Mouse (Mus musculus) kidney, postnatal 25 days (tissue): ENCODE measurements at regions not wholly inside any gene's neighbourhood (a gene's known extent, or its start where the extent isn't known, plus 50 kb on each side); places are given as distances from the start of the nearest gene placed in this dataset.

ENCODE experiments used
- DNase-seq, 2 experiments: peaks; one replicate each; pipeline ENCODE4 v3.0.0; 2021; ENCODE audit warnings: mixed read lengths in 2 of 2

DNA sequence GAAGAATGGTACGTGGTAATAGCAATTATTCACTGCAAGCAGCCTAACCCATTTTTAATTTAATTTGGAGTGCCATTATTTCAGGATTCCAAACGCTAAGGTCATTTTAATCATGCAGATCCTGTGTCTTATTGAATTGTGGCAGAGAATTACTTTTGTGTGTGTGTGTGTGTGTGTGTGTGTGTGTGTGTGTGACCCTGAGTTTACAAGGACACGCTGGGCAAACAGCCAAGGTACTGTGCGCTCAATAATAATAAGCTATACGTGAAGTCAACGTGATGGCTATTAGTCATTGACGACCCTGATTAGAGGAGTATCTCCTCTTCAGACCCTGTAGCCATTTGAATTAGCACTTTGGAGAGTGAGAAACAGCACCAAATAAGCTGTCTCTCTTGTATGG is 144.1 kb downstream of the Klf7 start:
- no peak for DNase-seq

DNA sequence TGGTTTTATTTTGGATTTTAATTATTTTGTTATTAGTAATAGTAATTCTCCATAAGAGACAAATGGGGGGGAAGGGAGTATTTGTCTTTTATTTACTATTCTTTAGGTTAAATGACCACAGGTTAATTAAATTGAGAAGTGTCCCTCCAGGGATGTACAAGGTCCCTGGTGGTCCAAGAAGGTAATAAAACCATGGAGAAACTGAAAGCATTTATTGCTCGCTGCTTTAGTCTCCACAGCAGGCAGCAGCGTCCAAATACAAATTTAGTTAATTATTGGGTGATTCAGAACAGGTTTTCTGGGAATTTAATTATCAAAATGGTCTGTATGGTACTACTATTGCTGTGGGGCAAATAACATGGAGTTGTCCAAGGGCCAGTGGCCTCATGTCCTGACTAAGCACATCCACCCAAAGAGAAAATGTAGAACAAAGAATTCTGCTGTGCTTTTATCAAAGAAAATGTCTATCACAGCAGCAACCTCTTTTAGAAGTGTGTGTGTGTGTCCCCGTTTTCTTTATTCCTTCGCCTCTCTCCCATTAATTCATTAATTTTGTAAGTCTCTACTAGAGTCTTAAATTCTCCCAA is 144.7 kb downstream of the Klf7 start:
- DNase-seq: no peak

DNA sequence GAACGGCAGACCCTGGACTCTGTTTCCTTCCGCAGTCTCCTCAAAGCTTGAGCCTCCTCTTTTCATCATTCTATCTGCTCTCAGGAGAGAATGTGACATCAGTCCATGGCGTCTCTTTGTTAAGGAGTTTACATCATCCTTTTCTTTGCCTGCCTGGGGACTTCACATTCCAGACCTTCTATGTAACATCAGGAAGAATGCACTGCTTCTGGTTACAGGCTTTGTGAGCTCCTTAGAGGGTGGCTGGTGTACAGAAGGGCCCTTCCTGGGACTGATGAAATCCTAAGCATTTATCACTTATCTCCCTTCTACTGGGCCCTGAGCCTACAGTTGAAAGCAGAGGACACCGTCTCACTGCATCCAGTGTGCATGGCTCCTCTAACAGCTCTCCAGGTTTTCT is 145.2 kb downstream of the Klf7 start:
- DNase-seq: no peak

GRCm38 (mm10) chr1:63967849-63968248 is 154.2 kb downstream of the Klf7 start:
- DNase-seq: no peak

- DNase-seq: no peak
Measured at GRCm38 (mm10) chr1:63965446-63965845, 156.6 kb downstream of the Klf7 start.

DNA sequence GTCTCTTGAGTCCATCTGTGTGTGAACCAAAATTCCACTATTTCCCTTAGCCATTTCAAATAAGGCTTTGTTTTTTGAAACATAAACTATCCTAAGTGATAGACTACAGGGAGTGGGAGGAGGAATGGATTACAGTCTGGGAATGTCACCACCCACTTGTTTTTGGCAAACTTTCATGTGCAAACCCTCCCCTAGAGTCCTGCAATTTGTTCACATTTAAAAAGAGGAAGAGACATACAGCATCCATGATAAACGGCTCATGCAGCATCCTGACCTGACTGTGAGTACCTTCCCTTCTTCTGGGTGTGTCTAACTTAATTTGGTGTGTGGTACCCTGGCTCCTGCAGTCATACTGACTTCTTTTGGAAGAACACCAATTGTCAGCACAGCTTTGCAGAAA is 157.6 kb downstream of the Klf7 start:
- DNase-seq: no peak

GRCm38 (mm10) chr1:63955701-63956355 is 166.3 kb downstream of the Klf7 start:
- no peak for DNase-seq

DNA sequence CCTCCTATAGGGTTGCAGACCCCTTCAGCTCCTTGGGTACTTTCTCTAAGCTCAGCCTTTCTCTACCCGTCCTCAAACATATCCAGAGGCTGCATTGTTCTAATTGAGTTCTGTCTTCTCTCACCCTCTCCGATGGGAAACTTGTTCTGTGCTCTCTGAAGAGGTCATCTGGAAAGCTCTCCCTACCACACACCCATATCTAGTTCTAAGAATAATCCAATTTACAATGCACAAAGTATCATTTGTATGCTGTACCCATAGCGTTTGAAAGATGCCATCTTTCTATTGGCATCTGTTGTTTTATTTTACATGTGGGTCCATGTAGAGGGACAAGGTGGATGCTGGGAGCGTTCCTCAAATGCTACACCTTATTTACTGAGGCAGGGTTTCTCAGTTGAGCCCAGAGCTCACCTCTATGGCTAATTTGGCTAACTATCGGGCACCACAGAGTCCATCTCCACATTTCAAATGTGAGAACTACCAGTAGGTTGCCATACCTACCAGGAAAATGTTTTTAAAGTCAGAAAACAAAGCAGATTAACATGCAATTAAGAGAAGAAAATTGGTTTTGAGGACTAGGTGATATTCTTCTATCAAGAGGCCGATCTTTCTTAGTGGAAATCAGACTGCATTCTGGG is 167.1 kb downstream of the Klf7 start:
- DNase-seq: no peak

- no peak for DNase-seq
Measured at GRCm38 (mm10) chr1:63954172-63954571, 167.9 kb downstream of the Klf7 start.

- peak; percentile 61 to 71 for DNase-seq
Measured at GRCm38 (mm10) chr1:63953229-63953883, 168.7 kb downstream of the Klf7 start.

DNA sequence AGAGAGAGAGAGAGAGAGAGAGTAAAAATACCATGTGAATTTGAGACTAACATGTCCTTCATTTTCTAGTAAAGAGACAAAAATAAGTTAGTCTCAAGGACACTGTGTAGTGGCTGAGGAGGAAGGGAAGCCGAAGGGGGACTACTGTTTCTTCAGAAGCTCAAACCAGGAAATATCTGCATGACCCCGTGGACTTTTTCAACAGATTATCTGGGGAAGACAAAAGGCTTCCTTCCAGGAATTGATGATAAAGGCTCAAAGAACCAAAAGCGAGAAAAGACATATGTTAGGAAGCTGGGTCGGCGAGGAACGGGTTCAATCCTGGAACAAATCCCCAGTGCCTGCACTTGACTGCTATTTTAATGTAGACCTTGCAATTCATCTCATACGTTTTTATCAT is 170.4 kb downstream of the Klf7 start:
- DNase-seq: no peak

GRCm38 (mm10) chr1:63947278-63947677 is 174.8 kb downstream of the Klf7 start:
- no peak for DNase-seq

- DNase-seq: no peak
Measured at GRCm38 (mm10) chr1:63946834-63947233, 175.2 kb downstream of the Klf7 start.

DNA sequence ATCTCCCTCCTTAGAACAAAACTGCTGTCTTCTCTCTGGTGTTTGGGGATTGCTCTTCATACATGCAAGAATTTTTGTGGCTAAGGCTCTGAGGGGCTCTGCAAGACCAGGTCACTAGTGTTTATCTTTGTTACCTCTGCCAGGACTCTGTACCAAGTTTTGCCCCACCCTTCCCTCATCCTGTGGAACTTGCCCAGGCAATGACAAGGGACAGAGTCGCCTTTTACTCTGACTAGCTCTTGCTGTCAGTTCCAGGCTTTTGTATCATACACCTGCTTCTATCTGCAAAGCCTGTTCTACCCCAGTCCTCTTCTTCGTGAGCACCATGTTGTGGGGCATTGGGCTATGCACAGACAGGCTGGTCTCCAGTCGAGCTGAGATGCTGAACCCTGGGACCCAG is 175.7 kb upstream of the 4933402D24Rik start:
- DNase-seq: no peak

GRCm38 (mm10) chr1:63938416-63938815 is 169.3 kb upstream of the 4933402D24Rik start:
- no peak for DNase-seq

GRCm38 (mm10) chr1:63937480-63937879 is 168.4 kb upstream of the 4933402D24Rik start:
- DNase-seq: no peak

GRCm38 (mm10) chr1:63934570-63935280 is 165.7 kb upstream of the 4933402D24Rik start:
- DNase-seq: no peak

GRCm38 (mm10) chr1:63932484-63932883 is 163.4 kb upstream of the 4933402D24Rik start:
- DNase-seq: no peak

DNA sequence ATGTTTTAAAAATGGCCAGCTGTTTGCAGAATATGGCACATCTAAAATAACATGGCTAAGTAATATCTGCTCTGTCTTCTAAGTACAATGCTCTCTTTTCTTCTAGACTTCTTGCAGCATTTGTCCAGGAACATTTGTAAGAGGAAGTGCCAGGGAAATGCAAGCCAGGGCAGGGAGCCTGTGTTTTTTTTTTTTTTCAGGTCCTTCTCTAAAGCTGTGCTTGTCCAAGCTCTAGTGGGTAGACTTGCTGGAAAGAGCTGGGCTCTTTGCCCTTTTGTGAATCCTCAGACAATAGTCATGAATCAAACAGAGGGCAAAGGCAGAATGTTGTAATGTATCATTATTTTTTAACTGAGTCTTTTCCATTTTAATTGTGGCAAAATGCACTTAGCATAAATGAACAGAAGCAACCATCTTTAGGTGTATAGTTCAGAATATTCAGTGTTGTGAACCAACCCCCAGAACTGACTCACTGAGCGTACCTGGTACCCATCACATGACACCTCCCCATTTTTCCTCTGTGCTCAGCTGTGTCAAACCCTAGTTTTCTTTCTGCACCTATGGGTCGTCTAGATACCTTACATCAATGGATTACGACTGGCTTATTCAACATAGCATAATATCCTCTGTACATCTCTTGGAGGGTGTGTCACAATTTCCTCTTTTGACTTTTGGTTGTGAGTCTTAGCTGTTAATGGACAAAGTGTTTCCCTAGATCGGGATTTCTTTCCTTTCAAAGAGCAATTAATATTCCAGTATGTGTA is 160.5 kb upstream of the 4933402D24Rik start:
- no peak for DNase-seq

DNA sequence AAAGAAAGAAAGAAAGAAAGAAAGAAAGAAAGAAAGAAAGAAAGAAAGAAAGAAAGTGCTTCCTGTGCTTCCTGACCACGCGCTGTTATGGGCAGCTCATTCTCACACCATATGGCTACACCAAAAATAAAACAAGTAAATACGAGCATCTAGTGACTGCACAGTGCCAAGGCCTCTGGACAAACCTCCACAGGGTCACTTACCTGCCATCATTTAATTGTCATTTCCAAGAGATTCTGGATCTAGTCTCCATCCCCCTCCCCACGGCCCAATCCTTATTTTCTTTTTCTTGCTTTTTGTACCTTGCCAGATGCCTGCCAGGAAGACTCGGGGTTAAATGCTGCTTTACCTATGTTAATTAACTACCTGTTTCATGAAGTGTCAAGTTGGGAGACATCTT is 159.8 kb upstream of the 4933402D24Rik start:
- DNase-seq: no peak

GRCm38 (mm10) chr1:63928361-63928760 is 159.3 kb upstream of the 4933402D24Rik start:
- DNase-seq: no peak

DNA sequence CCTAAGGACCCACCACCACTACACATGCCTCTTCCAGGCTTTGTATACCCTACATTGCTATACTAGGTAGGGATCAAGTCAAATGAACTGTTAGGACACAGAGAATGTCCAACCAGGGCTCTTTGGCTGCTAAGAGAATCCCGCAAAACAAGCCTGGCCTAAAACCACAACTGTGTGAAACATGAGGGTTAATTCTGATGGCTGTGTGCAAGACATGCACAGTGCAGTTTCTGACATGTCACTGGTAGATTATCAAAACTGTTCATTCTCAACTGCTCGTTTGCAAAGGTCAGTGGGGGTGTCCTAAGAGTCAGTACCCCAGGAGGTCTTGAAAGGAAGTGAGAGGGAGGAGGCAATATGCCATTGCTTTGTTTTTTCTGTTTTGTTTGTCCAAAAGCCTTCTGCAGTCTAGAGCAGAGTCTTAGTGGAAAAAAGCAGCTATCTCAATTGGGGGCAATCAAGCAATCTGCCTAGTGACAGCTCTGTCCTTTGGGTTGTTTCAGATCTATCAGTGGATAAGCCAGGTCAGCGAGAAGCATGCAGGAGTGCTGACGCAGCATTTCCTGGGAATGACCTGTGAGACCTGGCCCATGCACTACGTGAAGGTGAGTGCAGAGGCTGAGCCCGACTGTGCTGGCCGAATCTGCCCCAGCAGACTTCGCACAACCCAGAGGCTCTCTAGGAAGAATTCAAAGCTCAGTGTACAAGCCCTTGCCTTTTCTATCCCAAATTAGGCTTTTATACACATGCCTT is 151.3 kb upstream of the 4933402D24Rik start:
- DNase-seq: peak; percentile 5 to 36
